Mouse (Mus musculus) cerebellum, adult 2 months (tissue): Measurements from ENCODE around the gene 1700067K01Rik.

Experiments used
- CTCF ChIP-seq: fragments of 200-500 bp; IDR thresholded peaks from 2 replicates; pipeline ENCODE4 v1.5.1; 2011; ENCODE audit warnings: low read depth, mild to moderate bottlenecking, control low read depth, low read length, moderate library complexity, borderline replicate concordance; ENCODE audit not compliant: insufficient read depth
- POLR2A ChIP-seq: fragments of 200-500 bp; IDR thresholded peaks from 2 replicates; pipeline ENCODE4 v1.6.1; 2011; ENCODE audit warnings: low read length, control low read depth, borderline replicate concordance; ENCODE audit not compliant: insufficient read depth

GRCm38 (mm10) chr8:83967701-83968100 lies 33.6 kb upstream of the 1700067K01Rik start:
- no peak for TF ChIP-seq CTCF
- no peak for TF ChIP-seq POLR2A
